Mouse (Mus musculus) heart, postnatal 0 days (tissue): Measurements from ENCODE around the gene Eef2k. TPM values are rescaled to one million over a fixed set of nuclear protein-coding genes. Genes with fewer than 3 reads are reported as not detected.

Experiments
- ATAC-seq: fragments of 200-750 bp; cut with Nextera tagmentation; 2 replicates; pipeline ENCODE4 v1.8.0; 2017; ENCODE audit warnings: low read depth, moderate number of reproducible peaks, moderate library complexity; ENCODE audit not compliant: insufficient read depth
- DNase-seq: peaks from one replicate; pipeline ENCODE4 v3.0.0-alpha.2; 2016; ENCODE audit warnings: low spot score
- H3K27ac ChIP-seq: fragments of 300-500 bp; sonication (generic); 2 replicates; pipeline ENCODE4 v1.5.1; 2014; ENCODE audit warnings: low read depth, mild to moderate bottlenecking
- H3K27me3 ChIP-seq: fragments of 300-500 bp; sonication (generic); 2 replicates; pipeline ENCODE4 v1.6.1; 2014; ENCODE audit warnings: low read length, mixed read lengths; ENCODE audit not compliant: control insufficient read depth, insufficient read depth
- H3K36me3 ChIP-seq: fragments of 300-500 bp; sonication (generic); replicated peaks from 2 replicates; pipeline ENCODE4 v1.6.1; 2014; ENCODE audit warnings: low read length, mixed read lengths; ENCODE audit not compliant: control insufficient read depth, insufficient read depth
- H3K4me1 ChIP-seq: fragments of 300-500 bp; sonication (generic); 2 replicates; pipeline ENCODE4 v1.6.1; 2014; ENCODE audit warnings: antibody characterized with exemption; ENCODE audit not compliant: control insufficient read depth, insufficient read depth
- H3K4me2 ChIP-seq: fragments of 300-500 bp; sonication (generic); 2 replicates; pipeline ENCODE4 v1.6.1; 2014; ENCODE audit warnings: low read depth, mild to moderate bottlenecking, low read length, moderate library complexity
- H3K4me3 ChIP-seq: fragments of 300-500 bp; sonication (generic); 2 replicates; pipeline ENCODE4 v1.5.1; 2014; ENCODE audit warnings: low read depth, low read length
- H3K9ac ChIP-seq: fragments of 300-500 bp; sonication (generic); replicated peaks from 2 replicates; pipeline ENCODE4 v1.6.1; 2014; ENCODE audit warnings: low read depth, low read length, mixed read lengths
- H3K9me3 ChIP-seq: fragments of 300-500 bp; sonication (generic); replicated peaks from 2 replicates; pipeline ENCODE4 v1.6.1; 2016; ENCODE audit warnings: low read length; ENCODE audit not compliant: control insufficient read depth
- CTCF ChIP-seq: IDR thresholded peaks from 2 replicates; pipeline ENCODE4 v1.5.1; 2016; ENCODE audit warnings: antibody characterized with exemption, control low read depth, low read depth
- EP300 ChIP-seq: IDR thresholded peaks from 2 replicates; pipeline ENCODE4 v1.6.1; 2016; ENCODE audit warnings: antibody characterized with exemption, low read depth
- WGBS: fragments of 180-500 bp; shearing (Covaris S2); extraction: QIAGEN DNeasy Blood & Tissue Kit; methylation state at CpG from one replicate; pipeline ENCODE4 v1.1.7; 2014; 5-methylcytosine and 5-hydroxymethylcytosine counted together
- polyA plus RNA-seq: library from polyadenylated mRNA; unstranded; fragments of >200 nt; fragmentation: Nextera tagmentation; extraction: Ambion mirVana; gene quantifications from 2 replicates; pipeline ENCODE4 v1.2.1, GENCODE M21; 2015
- total RNA-seq: library from RNA; depleted of rRNA; stranded (reverse); fragments of >200 nt; gene quantifications from 2 replicates; pipeline ENCODE4 v1.2.3, GENCODE M21; 2014; ENCODE audit warnings: low replicate concordance

The Eef2k gene
- total and polyA plus RNA-seq, 2 experiments from 2014 or later, result 23.6 to 31.9 TPM

- Histone ChIP-seq H3K9me3 (no peaks in the 10 kb centered on the region), H3K36me3 (no peaks in the 10 kb centered on the region), H3K4me1 (no peaks in the 10 kb centered on the region), H3K9ac (no peak within 1 kb of the TSS), H3K27ac (no peak within 1 kb of the TSS), H3K4me3 (no peak within 1 kb of the TSS), H3K4me2 (no peak within 1 kb of the TSS), H3K27me3 (peaks cover 5% of the 10 kb centered on the region; the same call in 1 of the 2 replicates)
- no peak for ATAC-seq
- TF ChIP-seq CTCF (no peak), EP300 (no peak)
- WGBS, result 75% methylated on average over 6 of the region's 6 CpGs
- no peak for DNase-seq
These were observed 30.7 kb upstream of the Eef2k start, which contains the start of gene Gm5737 for GRCm38 (mm10) chr7:120811834-120812415. Gm5737 (plus strand) TSS chr7:120812365.

GRCm38 (mm10) chr7:120817552-120817951, 25.1 kb upstream of the Eef2k start:
- WGBS, result 83% methylated on average over 6 of the region's 6 CpGs
- TF ChIP-seq CTCF, result no peak
- no peak for TF ChIP-seq EP300

GRCm38 (mm10) chr7:120819386-120819785, 23.2 kb upstream of the Eef2k start:
- no peak for DNase-seq
- 79% methylated on average over 4 of the region's 4 CpGs for WGBS
- no peak overlapping the region for H3K4me3 ChIP-seq
- TF ChIP-seq EP300 (no peak), CTCF (no peak)
- no peak for ATAC-seq
- no peak overlapping the region for H3K4me2 ChIP-seq
- H3K36me3 ChIP-seq, result no peaks in the 10 kb centered on the region
- no peaks in the 10 kb centered on the region for H3K9me3 ChIP-seq
- no peaks in the 10 kb centered on the region for H3K4me1 ChIP-seq
- no peaks in the 10 kb centered on the region for H3K27me3 ChIP-seq
- H3K27ac ChIP-seq, result no peak overlapping the region
- no peak overlapping the region for H3K9ac ChIP-seq

More at GRCm38 (mm10) chr7:120817552-120817951, 25.1 kb upstream of the Eef2k start:
- DNase-seq (no peak), ATAC-seq (no peak)
- H3K27me3 ChIP-seq, result no peaks in the 10 kb centered on the region
- H3K9ac ChIP-seq, result no peak overlapping the region
- no peaks in the 10 kb centered on the region for H3K36me3 ChIP-seq
- H3K4me2 ChIP-seq, result no peak overlapping the region
- no peaks in the 10 kb centered on the region for H3K4me1 ChIP-seq
- no peaks in the 10 kb centered on the region for H3K9me3 ChIP-seq
- H3K27ac ChIP-seq, result no peak overlapping the region
- no peak overlapping the region for H3K4me3 ChIP-seq

GRCm38 (mm10) chr7:120823248-120823647, 19.4 kb upstream of the Eef2k start:
- Histone ChIP-seq H3K9ac (no peak overlapping the region), H3K9me3 (no peaks in the 10 kb centered on the region), H3K4me1 (no peaks in the 10 kb centered on the region), H3K36me3 (no peaks in the 10 kb centered on the region), H3K27me3 (no peaks in the 10 kb centered on the region), H3K4me3 (no peak overlapping the region), H3K27ac (no peak overlapping the region), H3K4me2 (no peak overlapping the region)
- no peak for TF ChIP-seq EP300
- TF ChIP-seq CTCF, result peak; percentile 90
- DNase-seq (peak; percentile 58), ATAC-seq (peak; percentile 62; the same call in 1 of the 2 replicates)
- 26% methylated on average over 5 of the region's 5 CpGs for WGBS

GRCm38 (mm10) chr7:120825097-120825496, 17.5 kb upstream of the Eef2k start:
- Histone ChIP-seq H3K9ac (no peak overlapping the region), H3K4me1 (peaks cover 5% of the 10 kb centered on the region), H3K27me3 (no peaks in the 10 kb centered on the region), H3K36me3 (no peaks in the 10 kb centered on the region), H3K4me3 (no peak overlapping the region), H3K9me3 (no peaks in the 10 kb centered on the region), H3K4me2 (no peak overlapping the region), H3K27ac (no peak overlapping the region)
- no peak for DNase-seq
- TF ChIP-seq CTCF (no peak), EP300 (no peak)
- 61% methylated on average over 2 of the region's 2 CpGs for WGBS
- no peak for ATAC-seq

GRCm38 (mm10) chr7:120826408-120826807, 16.2 kb upstream of the Eef2k start:
- no peaks in the 10 kb centered on the region for H3K27me3 ChIP-seq
- H3K36me3 ChIP-seq, result no peaks in the 10 kb centered on the region
- H3K4me3 ChIP-seq, result no peak overlapping the region
- peak; percentile 54 for DNase-seq
- no peak overlapping the region for H3K9ac ChIP-seq
- WGBS, result 18% methylated on average over 3 of the region's 3 CpGs
- ATAC-seq, result no peak; the same call in 1 of the 2 replicates
- H3K4me1 ChIP-seq, result peaks cover 8% of the 10 kb centered on the region
- no peak overlapping the region for H3K4me2 ChIP-seq
- H3K27ac ChIP-seq, result no peak overlapping the region
- peak; percentile 80 for TF ChIP-seq CTCF
- TF ChIP-seq EP300, result no peak
- H3K9me3 ChIP-seq, result no peaks in the 10 kb centered on the region
